Mouse (Mus musculus) MEL (cell line): ENCODE data around the gene Dusp2.

ENCODE experiments used
- CTCF ChIP-seq, 3 experiments: IDR thresholded peaks in 2 of 3; conservative IDR thresholded peaks in 1 of 3; 2 replicates each; pipeline ENCODE4 v1.5.1; 2011 to 2012; ENCODE audit warnings: low read length in 3 of 3, low read depth in 2 of 3, mild to moderate bottlenecking in 2 of 3, improper control_type of control experiment in 1 of 3, inconsistent platforms in 1 of 3, mixed read lengths in 1 of 3, moderate library complexity in 1 of 3; ENCODE audit not compliant: control insufficient read depth in 1 of 3, insufficient read depth in 1 of 3, poor library complexity in 1 of 3, severe bottlenecking in 1 of 3
- GABPA ChIP-seq: IDR thresholded peaks from 2 replicates; pipeline ENCODE4 v1.6.1; 2012; ENCODE audit warnings: low read depth, mild to moderate bottlenecking, inconsistent platforms, low read length, improper control_type of control experiment, moderate library complexity
- GATA1 ChIP-seq: IDR thresholded peaks from 2 replicates; pipeline ENCODE4 v1.6.1; 2011; ENCODE audit warnings: low read depth, low read length, improper control_type of control experiment
- SMC3 ChIP-seq: IDR thresholded peaks from 2 replicates; pipeline ENCODE4 v1.6.1; 2011; ENCODE audit warnings: low read depth, low read length, improper control_type of control experiment
- ZNF384 ChIP-seq: IDR thresholded peaks from 2 replicates; pipeline ENCODE4 v1.6.1; 2012; ENCODE audit warnings: low read depth, mild to moderate bottlenecking, inconsistent platforms, low read length, improper control_type of control experiment

DNA sequence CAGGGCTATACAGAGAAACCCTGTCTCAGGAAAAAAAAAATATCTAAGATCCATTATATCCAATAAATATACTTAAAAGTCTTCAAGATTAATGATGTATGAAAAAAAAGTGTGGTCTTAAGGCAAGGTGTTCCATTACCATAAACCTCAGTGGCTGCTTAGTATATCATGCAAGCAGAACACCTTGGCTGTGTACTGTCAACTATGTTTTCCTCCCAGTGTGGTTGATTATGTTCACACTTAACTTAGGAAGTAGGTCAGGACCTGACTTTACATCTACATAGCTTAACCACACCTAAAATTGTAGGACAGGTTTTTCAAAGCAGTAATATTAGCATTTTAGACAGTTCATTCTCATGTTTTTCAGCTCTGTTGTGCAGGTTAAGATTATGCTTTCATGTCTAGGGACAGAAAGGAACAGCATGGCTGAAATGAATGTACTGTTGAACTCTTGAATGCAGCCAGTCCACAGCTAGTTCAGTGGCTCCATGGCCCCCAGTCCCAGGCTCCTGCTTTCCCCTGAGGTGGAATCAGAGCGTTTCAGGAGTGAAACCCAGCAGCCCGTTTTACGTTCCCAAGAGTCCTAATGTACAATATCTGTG, 31.2 kb upstream of the Dusp2 start:
- TF ChIP-seq GABPA (no peak), SMC3 (no peak), GATA1 (no peak), CTCF (IDR thresholded peaks at IDR 0.05 in 2 of 3, conservative IDR thresholded peaks at IDR 0.05 in 1 of 3; ENCODE audit: control insufficient read depth in 1 of 3, insufficient read depth in 1 of 3, low read depth in 2 of 3, low read length in 3 of 3, poor library complexity in 1 of 3, severe bottlenecking in 1 of 3) (no peak), ZNF384 (no peak)
